In genomic region chr7:25220457-25221101, GRCm38 (mm10) we compare ENCODE assay signal across 8 mouse cellular contexts. TPM values are rescaled to one million over a fixed set of nuclear protein-coding genes. Genes with fewer than 3 reads are reported as not detected.
DNase-seq lines count a peak whose midpoint lies in the region; ATAC-seq lines count a peak whose summit lies in the region.

Gene Dedd2 (minus strand): TSS chr7:25220615.

- H3K36me3 ChIP-seq in forebrain, embryonic 10.5 days (replicated peaks), result peaks cover 31% of the 10 kb centered on the region
- peaks cover 19% of the 10 kb centered on the region for H3K36me3 ChIP-seq in hindbrain, embryonic 12.5 days
- H3K36me3 ChIP-seq in midbrain, embryonic 13.5 days, result peaks cover 32% of the 10 kb centered on the region

- H3K4me2 ChIP-seq in hindbrain, embryonic 12.5 days (replicated peaks), result peak within 1 kb of the TSS; percentile 95
- H3K4me2 ChIP-seq in midbrain, embryonic 13.5 days (replicated peaks), result peak within 1 kb of the TSS; percentile 88

- no peaks in the 10 kb centered on the region for H3K9me3 ChIP-seq in forebrain, embryonic 10.5 days
- no peaks in the 10 kb centered on the region for H3K9me3 ChIP-seq in hindbrain, embryonic 12.5 days (replicated peaks)
- H3K9me3 ChIP-seq in midbrain, embryonic 13.5 days, result no peaks in the 10 kb centered on the region

- WGBS in forebrain, embryonic 10.5 days, result 12% methylated on average over 20 of the region's 20 CpGs
- WGBS in hindbrain, embryonic 12.5 days, result 9% methylated on average over 20 of the region's 20 CpGs
- WGBS in midbrain, embryonic 13.5 days, result 7% methylated on average over 20 of the region's 20 CpGs

- no peaks in the 10 kb centered on the region for H3K27me3 ChIP-seq in forebrain, embryonic 10.5 days (ENCODE audit: poor library complexity, severe bottlenecking)
- H3K27me3 ChIP-seq in hindbrain, embryonic 12.5 days, result no peaks in the 10 kb centered on the region
- H3K27me3 ChIP-seq in midbrain, embryonic 13.5 days, result no peaks in the 10 kb centered on the region

- intact Hi-C loops in left cerebral cortex, postnatal 25 days (cut with DNase I), result no loop called here

- DNase-seq in layer of hippocampus, adult 8-10 months (ENCODE audit: low spot score in 2 of 2), result no peak
- no peak for DNase-seq in layer of hippocampus, adult 9-10 months (ENCODE audit: low spot score)
- peak; percentile 25 for DNase-seq in T-cell, adult 2 months (ENCODE audit: low spot score)
- DNase-seq in forebrain, embryonic 10.5 days (ENCODE audit: extremely low spot score, low spot score), result peak; percentile 28
- no peak for DNase-seq in left cerebral cortex, postnatal 25 days (ENCODE audit: low spot score in 2 of 2)
- no peak for DNase-seq in ovary, adult 18-20 months (ENCODE audit: low spot score)

- no peak for ATAC-seq in hindbrain, embryonic 12.5 days (ENCODE audit: low FRiP score)
- ATAC-seq in midbrain, embryonic 13.5 days, result peak; percentile 4

- H3K27ac ChIP-seq in forebrain, embryonic 10.5 days, result peak within 1 kb of the TSS; percentile 96
- H3K27ac ChIP-seq in hindbrain, embryonic 12.5 days, result peak within 1 kb of the TSS; percentile 85
- H3K27ac ChIP-seq in midbrain, embryonic 13.5 days, result peak within 1 kb of the TSS; percentile 87

- H3K9ac ChIP-seq in hindbrain, embryonic 12.5 days, result peak within 1 kb of the TSS; percentile 78
- H3K9ac ChIP-seq in midbrain, embryonic 13.5 days (replicated peaks), result peak within 1 kb of the TSS; percentile 76

- peaks cover 48% of the 10 kb centered on the region for H3K4me1 ChIP-seq in forebrain, embryonic 10.5 days
- peaks cover 29% of the 10 kb centered on the region for H3K4me1 ChIP-seq in hindbrain, embryonic 12.5 days
- H3K4me1 ChIP-seq in midbrain, embryonic 13.5 days (replicated peaks), result peaks cover 45% of the 10 kb centered on the region

- H3K4me3 ChIP-seq in forebrain, embryonic 10.5 days, result peak within 1 kb of the TSS; percentile 71
- peak within 1 kb of the TSS; percentile 66 for H3K4me3 ChIP-seq in hindbrain, embryonic 12.5 days
- peak within 1 kb of the TSS; percentile 64 for H3K4me3 ChIP-seq in midbrain, embryonic 13.5 days (replicated peaks)

RNA-seq across cellular contexts. Expression of gene Dedd2, which starts in this region (rescaled TPM):
- total RNA-seq in layer of hippocampus, adult 8-10 months (2022), result 10 to 100 TPM; 22.0 to 28.9 (median 26.5) TPM
- polyA plus RNA-seq in forebrain, embryonic 10.5 days (2016; fragmentation: Nextera tagmentation; extraction: Ambion mirVana), result 8.8 and 10.7 TPM in 2 replicates
- 11.9 and 13.9 TPM in 2 replicates for polyA plus RNA-seq in hindbrain, embryonic 12.5 days (2016; fragmentation: Nextera tagmentation; extraction: Ambion mirVana)
- total RNA-seq in left cerebral cortex, postnatal 25 days (2021), result 10 to 100 TPM; 24.1 to 25.4 TPM
- polyA plus RNA-seq in midbrain, embryonic 13.5 days (2015; fragmentation: Nextera tagmentation; extraction: Ambion mirVana), result 12.5 and 13.3 TPM in 2 replicates

Comparison
In these comparisons a context has a peak if more than half of its experiments do, and no peak if none do; other contexts are left out.
1. DNase-seq: peak in T-cell, adult 2 months (single experiment) and forebrain, embryonic 10.5 days (single experiment); none in layer of hippocampus, adult 8-10 months (0 of 2), layer of hippocampus, adult 9-10 months (single experiment), left cerebral cortex, postnatal 25 days (0 of 2) and ovary, adult 18-20 months (single experiment).
2. Peak in every context shown above with its lines, with median percentiles within 50 percentile points of each other: H3K27ac ChIP-seq and H3K4me3 ChIP-seq.